Mouse (Mus musculus) cerebellum, postnatal 14 days (tissue): ENCODE results near the gene Btg2.

Source experiments
- DNase-seq, 2 experiments: peaks; one replicate each; pipeline ENCODE4 v3.0.0; 2021; ENCODE audit warnings: mixed read lengths in 2 of 2

Btg2 gene

GRCm38 (mm10) chr1:134055666-134056245, 23.2 kb downstream of the Btg2 start:
- no peak for DNase-seq

GRCm38 (mm10) chr1:134055058-134055457, 23.9 kb downstream of the Btg2 start:
- DNase-seq = no peak

- DNase-seq = peak; percentile 94 to 96
These were observed 25.7 kb downstream of the Btg2 start for GRCm38 (mm10) chr1:134053207-134053606.

- DNase-seq = no peak
These were observed 29.4 kb downstream of the Btg2 start for GRCm38 (mm10) chr1:134049542-134049941.

- peak; percentile 85 to 88 for DNase-seq
These were observed 30.2 kb downstream of the Btg2 start for GRCm38 (mm10) chr1:134048759-134049158.

GRCm38 (mm10) chr1:134047431-134047830, 31.5 kb downstream of the Btg2 start:
- DNase-seq = no peak

- peak in 1 of 2 experiments; percentile 34 for DNase-seq
These were observed 32.5 kb downstream of the Btg2 start for GRCm38 (mm10) chr1:134046387-134046786.

- peak; percentile 88 to 91 for DNase-seq
These were observed 32.9 kb downstream of the Btg2 start for GRCm38 (mm10) chr1:134045971-134046370.

- DNase-seq = no peak
These were observed 34.1 kb downstream of the Btg2 start for GRCm38 (mm10) chr1:134044805-134045204.

GRCm38 (mm10) chr1:134042341-134042740, 36.6 kb downstream of the Btg2 start:
- DNase-seq = no peak

GRCm38 (mm10) chr1:134041900-134042299, 37.0 kb downstream of the Btg2 start:
- no peak for DNase-seq

GRCm38 (mm10) chr1:134039361-134039760, 39.6 kb downstream of the Btg2 start:
- no peak for DNase-seq

- DNase-seq = no peak
These were observed 40.6 kb downstream of the Btg2 start for GRCm38 (mm10) chr1:134038336-134038735.

- DNase-seq = no peak
These were observed 41.7 kb downstream of the Btg2 start, which contains the start of gene Fmod for GRCm38 (mm10) chr1:134037172-134037571. TSS of gene Fmod (plus strand) at chr1:134037254.

GRCm38 (mm10) chr1:134036492-134036891, 42.4 kb downstream of the Btg2 start:
- no peak for DNase-seq

GRCm38 (mm10) chr1:134028161-134028846, 50.6 kb downstream of the Btg2 start:
- DNase-seq = peak in 1 of 2 experiments; percentile 57

- no peak for DNase-seq
These were observed 52.2 kb downstream of the Btg2 start for GRCm38 (mm10) chr1:134026741-134027140.

GRCm38 (mm10) chr1:134025975-134026374, 52.9 kb downstream of the Btg2 start:
- DNase-seq = no peak
